Mouse (Mus musculus) heart, embryonic 16.5 days (tissue): ENCODE measurements around the gene Pip4k2c. TPM values are rescaled to one million over a fixed set of nuclear protein-coding genes. Genes with fewer than 3 reads are reported as not detected.

Experiments used
- ATAC-seq: fragments of 200-750 bp; cut with Nextera tagmentation; replicated peaks from 2 replicates; pipeline ENCODE4 v1.8.0; 2017; ENCODE audit warnings: moderate number of reproducible peaks; ENCODE audit not compliant: insufficient read depth, low FRiP score; ENCODE audit errors: extremely low read depth
- H3K27ac ChIP-seq: fragments of 300-500 bp; sonication (generic); 2 replicates; pipeline ENCODE4 v1.5.1; 2014; ENCODE audit warnings: mild to moderate bottlenecking, low read length, control low read depth, moderate library complexity
- H3K27me3 ChIP-seq: fragments of 300-500 bp; sonication (generic); 2 replicates; pipeline ENCODE4 v1.6.1; 2014; ENCODE audit warnings: low read length, mixed read lengths; ENCODE audit not compliant: control insufficient read depth, insufficient read depth
- H3K36me3 ChIP-seq: fragments of 300-500 bp; sonication (generic); 2 replicates; pipeline ENCODE4 v1.6.1; 2014; ENCODE audit not compliant: control insufficient read depth, insufficient read depth
- H3K4me1 ChIP-seq: fragments of 300-500 bp; sonication (generic); 2 replicates; pipeline ENCODE4 v1.6.1; 2014; ENCODE audit warnings: low read length, mixed read lengths; ENCODE audit not compliant: control insufficient read depth, insufficient read depth
- H3K4me2 ChIP-seq: fragments of 300-500 bp; sonication (generic); 2 replicates; pipeline ENCODE4 v1.6.1; 2014; ENCODE audit warnings: low read depth, mild to moderate bottlenecking, control low read depth, low read length
- H3K4me3 ChIP-seq: fragments of 300-500 bp; sonication (generic); 2 replicates; pipeline ENCODE4 v1.5.1; 2014; ENCODE audit warnings: mild to moderate bottlenecking, control low read depth, low read length
- H3K9ac ChIP-seq: fragments of 300-500 bp; sonication (generic); 2 replicates; pipeline ENCODE4 v1.6.1; 2014; ENCODE audit warnings: low read length, control low read depth
- H3K9me3 ChIP-seq: fragments of 300-500 bp; sonication (generic); replicated peaks from 2 replicates; pipeline ENCODE4 v1.6.1; 2016; ENCODE audit warnings: low read length; ENCODE audit not compliant: control insufficient read depth
- WGBS: fragments of 180-500 bp; shearing (Covaris S2); extraction: QIAGEN DNeasy Blood & Tissue Kit; methylation state at CpG from one replicate; pipeline ENCODE4 v1.1.7; 2014; 5-methylcytosine and 5-hydroxymethylcytosine counted together
- polyA plus RNA-seq: library from polyadenylated mRNA; unstranded; fragments of >200 nt; fragmentation: Nextera tagmentation; extraction: Ambion mirVana; gene quantifications from 2 replicates; pipeline ENCODE4 v1.2.1, GENCODE M21; 2015

The Pip4k2c gene
- polyA plus RNA-seq, 1 experiment from 2014 or later = 27.2 TPM

DNA sequence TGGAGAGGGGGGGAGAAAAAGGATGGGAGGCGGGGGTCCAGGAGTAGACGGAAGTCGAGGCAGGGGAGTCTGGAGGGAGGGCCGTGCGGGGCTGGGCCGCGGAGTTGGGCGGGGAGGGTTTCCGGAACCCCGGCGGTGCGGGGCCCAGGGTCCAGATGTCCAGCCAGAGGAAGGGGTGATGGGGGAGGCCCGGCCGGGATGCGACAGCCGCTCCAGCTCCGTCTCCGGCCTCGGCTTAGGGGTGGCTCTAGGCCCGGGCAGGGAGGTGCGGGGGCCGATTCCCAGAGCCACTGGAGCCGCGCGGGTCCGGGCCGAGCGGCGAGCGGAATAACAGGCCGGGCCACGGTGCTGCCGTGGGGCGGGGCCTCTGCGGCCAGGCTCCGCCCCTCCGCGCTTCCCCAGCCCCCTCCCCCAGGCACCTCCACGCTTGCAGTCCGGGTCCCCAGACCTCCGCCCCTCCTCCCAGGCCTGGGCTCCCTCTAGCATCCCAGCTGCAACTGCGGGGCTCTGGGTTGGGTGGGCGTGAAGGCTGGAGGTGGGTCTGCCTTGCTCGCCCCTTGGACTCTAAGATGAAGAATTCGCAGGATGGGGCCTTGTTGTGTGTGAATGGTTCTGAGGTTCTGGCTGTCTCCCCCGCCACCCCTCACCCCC, 22.8 kb downstream of the Pip4k2c start:
- Histone ChIP-seq H3K27me3 (peaks cover 19% of the 10 kb centered on the region), H3K4me1 (peaks cover 11% of the 10 kb centered on the region), H3K9ac (peak overlapping the region; percentile 72), H3K4me2 (peak overlapping the region; percentile 93), H3K4me3 (peak overlapping the region; percentile 67), H3K36me3 (no peaks in the 10 kb centered on the region; the same call in none of the 2 replicates), H3K27ac (peak overlapping the region; percentile 74), H3K9me3 (no peaks in the 10 kb centered on the region)
- under 1% methylated on average over 41 of the region's 46 CpGs for WGBS
- peak; percentile 73 for ATAC-seq

DNA sequence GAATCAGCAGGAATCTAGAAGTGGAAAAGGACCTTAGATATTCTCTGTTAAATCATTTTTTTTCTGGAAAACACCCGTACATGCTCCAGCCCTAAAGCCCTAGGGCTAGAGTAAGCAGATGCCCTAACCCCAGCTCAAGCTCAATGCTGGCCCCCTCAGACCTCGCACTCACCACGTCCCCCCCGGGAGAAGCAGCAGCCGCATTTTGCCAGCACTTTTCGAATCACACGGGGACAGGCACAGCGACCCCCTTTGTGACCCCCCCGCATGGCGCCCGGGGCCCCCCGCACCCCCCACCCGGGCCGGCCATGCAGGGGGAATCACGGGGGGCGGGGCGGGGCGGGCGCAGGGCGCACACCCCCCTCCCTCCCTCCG, 23.3 kb downstream of the Pip4k2c start:
- Histone ChIP-seq H3K27ac (no peak overlapping the region), H3K9me3 (no peaks in the 10 kb centered on the region), H3K9ac (peak overlapping the region; percentile 72), H3K36me3 (no peaks in the 10 kb centered on the region; the same call in 1 of the 2 replicates), H3K4me1 (peaks cover 11% of the 10 kb centered on the region), H3K4me3 (peak overlapping the region; percentile 67), H3K4me2 (peak overlapping the region; percentile 93), H3K27me3 (peaks cover 24% of the 10 kb centered on the region)
- 2% methylated on average over 12 of the region's 21 CpGs for WGBS
- ATAC-seq = no peak

DNA sequence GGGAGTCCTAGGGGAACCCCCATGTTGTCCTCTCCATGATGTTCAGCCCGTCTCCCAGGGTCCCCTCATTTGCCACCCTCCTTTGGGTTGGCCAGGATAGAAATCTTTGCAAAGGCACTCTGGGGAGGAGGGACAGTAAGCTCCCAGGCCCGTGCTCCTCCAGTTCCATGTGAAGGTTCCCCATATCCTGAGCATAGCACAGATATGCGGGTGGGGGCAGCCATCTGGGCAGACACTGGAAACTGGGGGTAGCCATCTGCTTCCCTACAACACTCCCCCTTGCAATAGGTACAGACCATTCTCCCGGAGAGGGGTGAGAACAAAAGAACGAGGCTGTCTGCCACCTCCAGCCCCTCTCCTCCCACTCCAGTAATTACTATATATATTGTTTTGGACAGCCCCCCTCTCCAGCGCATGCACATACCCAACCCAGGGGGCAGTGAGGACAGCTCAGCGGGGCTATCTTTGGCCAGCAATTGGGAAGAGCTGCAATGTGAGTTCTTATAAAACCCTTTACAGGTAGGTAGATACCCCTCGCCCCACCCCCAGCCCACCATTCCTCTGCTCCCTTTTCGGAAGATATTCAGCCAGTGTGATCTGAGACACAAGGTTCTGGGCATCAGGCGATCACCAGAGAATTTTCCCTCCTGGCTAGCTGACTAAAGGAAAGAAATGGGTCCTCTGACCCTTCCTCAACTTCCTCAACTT, 23.9 kb downstream of the Pip4k2c start:
- H3K9ac ChIP-seq = no peak overlapping the region
- H3K4me1 ChIP-seq = peaks cover 11% of the 10 kb centered on the region
- H3K27ac ChIP-seq = no peak overlapping the region

DNA sequence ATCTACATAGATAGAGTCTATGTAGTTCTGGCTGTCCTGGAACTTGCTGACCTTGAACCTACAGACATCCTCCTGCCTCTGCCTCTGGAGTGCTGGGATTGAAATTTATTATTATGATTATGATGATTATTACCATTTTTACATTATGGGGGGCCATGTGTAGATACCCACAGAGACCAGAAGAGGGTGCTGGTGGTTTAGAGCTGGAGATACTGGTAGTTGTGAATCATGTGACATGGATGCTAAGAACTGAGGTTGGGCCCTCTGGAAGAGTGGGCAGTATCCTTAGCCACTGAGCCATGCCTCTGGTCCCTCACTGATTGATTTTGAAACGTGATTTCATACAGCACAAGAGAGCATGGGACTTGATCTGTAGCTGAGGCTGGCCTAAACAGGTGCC, 24.9 kb downstream of the Pip4k2c start:
- H3K4me1 ChIP-seq = peaks cover 11% of the 10 kb centered on the region
- peaks cover 33% of the 10 kb centered on the region for H3K27me3 ChIP-seq
- no peak for ATAC-seq
- 79% methylated on average over 1 of the region's 1 CpGs for WGBS
- no peak overlapping the region for H3K9ac ChIP-seq
- H3K9me3 ChIP-seq = no peaks in the 10 kb centered on the region
- H3K36me3 ChIP-seq = no peaks in the 10 kb centered on the region
- no peak overlapping the region for H3K27ac ChIP-seq
- no peak overlapping the region for H3K4me2 ChIP-seq
- no peak overlapping the region for H3K4me3 ChIP-seq

More for the DNA sequence above, 23.9 kb downstream of the Pip4k2c start:
- Histone ChIP-seq H3K27me3 (peaks cover 26% of the 10 kb centered on the region), H3K4me3 (peak overlapping the region; percentile 67), H3K4me2 (peak overlapping the region; percentile 93), H3K36me3 (no peaks in the 10 kb centered on the region; the same call in 1 of the 2 replicates), H3K9me3 (no peaks in the 10 kb centered on the region)
- WGBS = 50% methylated on average over 10 of the region's 10 CpGs
- ATAC-seq = no peak

DNA sequence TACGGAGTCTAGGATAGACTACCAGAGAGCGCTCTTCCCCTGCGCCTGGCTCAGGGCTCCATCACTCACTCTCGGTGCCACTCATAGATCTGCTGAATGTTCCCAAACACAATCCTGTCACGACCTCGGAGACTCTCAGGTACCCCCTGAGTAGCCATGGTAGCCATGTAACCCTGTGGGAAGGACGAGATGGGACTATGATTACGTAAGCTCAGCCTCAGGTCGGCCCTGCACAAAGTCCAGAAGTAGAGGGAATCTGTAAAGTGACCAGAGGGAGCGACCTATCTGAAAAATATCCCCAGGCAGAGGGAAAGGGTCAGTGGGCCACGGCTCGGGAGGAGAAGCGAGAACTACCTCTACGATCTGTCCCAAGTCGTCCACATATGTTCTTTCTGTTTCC, 25.9 kb downstream of the Pip4k2c start:
- Histone ChIP-seq H3K27ac (no peak overlapping the region), H3K9ac (no peak overlapping the region), H3K4me3 (no peak overlapping the region), H3K9me3 (no peaks in the 10 kb centered on the region), H3K4me1 (peaks cover 12% of the 10 kb centered on the region), H3K27me3 (peaks cover 40% of the 10 kb centered on the region), H3K36me3 (no peaks in the 10 kb centered on the region), H3K4me2 (no peak overlapping the region)
- 80% methylated on average over 15 of the region's 15 CpGs for WGBS
- no peak for ATAC-seq

DNA sequence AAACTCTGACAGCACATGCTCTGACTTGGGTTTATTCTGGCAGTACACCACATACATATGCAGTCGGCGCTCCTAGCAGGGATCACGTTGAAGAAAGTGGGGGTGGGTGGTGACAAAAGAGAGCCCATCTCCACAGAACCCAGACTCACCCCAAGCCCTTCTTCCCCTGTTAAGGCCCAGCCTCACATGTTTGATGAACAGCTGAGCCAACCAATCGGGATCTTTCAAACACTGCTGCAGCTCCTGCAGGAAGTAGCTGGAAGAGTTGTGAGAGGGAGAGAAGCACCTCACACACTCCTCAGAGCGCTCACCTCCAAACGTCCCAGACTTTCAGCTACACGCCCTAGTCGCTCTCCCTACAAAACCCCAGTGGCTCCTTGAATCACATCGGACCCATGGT, 26.3 kb downstream of the Pip4k2c start:
- Histone ChIP-seq H3K4me2 (no peak overlapping the region), H3K9ac (no peak overlapping the region), H3K4me3 (no peak overlapping the region), H3K9me3 (no peaks in the 10 kb centered on the region), H3K4me1 (peaks cover 16% of the 10 kb centered on the region), H3K27me3 (peaks cover 44% of the 10 kb centered on the region), H3K36me3 (no peaks in the 10 kb centered on the region), H3K27ac (no peak overlapping the region)
- WGBS = 63% methylated on average over 9 of the region's 9 CpGs
- ATAC-seq = no peak

DNA sequence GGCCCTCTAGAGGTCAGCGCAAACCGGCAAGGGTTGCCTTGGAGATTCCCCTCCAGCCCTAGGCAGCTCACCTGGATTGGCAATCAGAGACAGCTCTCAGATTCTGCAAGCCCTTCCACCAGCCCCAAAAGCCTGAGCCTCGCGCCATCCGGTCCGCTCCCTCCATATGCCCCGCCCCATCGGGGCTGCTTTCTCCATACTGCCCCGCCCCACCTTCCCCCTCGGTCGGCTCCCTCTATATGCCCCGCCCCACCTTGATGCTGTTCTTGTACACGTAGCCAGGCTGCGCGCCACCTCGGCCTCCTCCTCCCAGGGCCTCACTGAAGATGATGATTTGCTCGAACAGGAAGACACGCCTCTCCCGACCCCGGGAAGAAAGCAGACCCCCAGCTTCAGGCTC, 27.6 kb downstream of the Pip4k2c start:
- Histone ChIP-seq H3K36me3 (no peaks in the 10 kb centered on the region), H3K4me3 (peak overlapping the region; percentile 24), H3K9ac (no peak overlapping the region), H3K27ac (no peak overlapping the region), H3K4me1 (peaks cover 13% of the 10 kb centered on the region), H3K27me3 (peaks cover 57% of the 10 kb centered on the region), H3K9me3 (no peaks in the 10 kb centered on the region), H3K4me2 (peak overlapping the region; percentile 17)
- ATAC-seq = no peak
- WGBS = 20% methylated on average over 20 of the region's 20 CpGs

DNA sequence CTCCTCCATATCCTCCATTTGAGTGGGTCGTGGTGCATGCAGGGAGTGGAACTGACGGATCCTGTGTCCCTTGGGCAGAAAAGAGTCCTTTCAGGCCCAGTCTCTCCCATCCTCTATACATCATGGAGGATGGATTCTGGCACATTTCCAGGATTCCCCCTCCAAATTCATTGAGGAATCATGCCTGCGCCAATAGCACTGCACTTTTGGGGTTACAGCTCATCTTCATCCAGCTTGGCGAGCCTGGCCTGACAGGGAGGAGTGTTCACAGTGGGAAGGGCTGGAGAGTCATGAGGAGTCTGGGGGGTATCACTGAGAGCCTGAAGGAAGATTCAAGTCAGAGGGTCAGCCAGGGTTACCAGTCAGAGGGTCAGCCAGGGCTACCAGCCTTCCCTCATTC, 28.8 kb downstream of the Pip4k2c start:
- no peak for ATAC-seq
- Histone ChIP-seq H3K27me3 (peaks cover 67% of the 10 kb centered on the region), H3K9ac (no peak overlapping the region), H3K9me3 (no peaks in the 10 kb centered on the region), H3K4me3 (peak overlapping the region; percentile 7; the same call in 1 of the 2 replicates), H3K4me2 (peak overlapping the region; percentile 17), H3K4me1 (peaks cover 19% of the 10 kb centered on the region), H3K27ac (no peak overlapping the region), H3K36me3 (no peaks in the 10 kb centered on the region)
- 81% methylated on average over 4 of the region's 4 CpGs for WGBS

DNA sequence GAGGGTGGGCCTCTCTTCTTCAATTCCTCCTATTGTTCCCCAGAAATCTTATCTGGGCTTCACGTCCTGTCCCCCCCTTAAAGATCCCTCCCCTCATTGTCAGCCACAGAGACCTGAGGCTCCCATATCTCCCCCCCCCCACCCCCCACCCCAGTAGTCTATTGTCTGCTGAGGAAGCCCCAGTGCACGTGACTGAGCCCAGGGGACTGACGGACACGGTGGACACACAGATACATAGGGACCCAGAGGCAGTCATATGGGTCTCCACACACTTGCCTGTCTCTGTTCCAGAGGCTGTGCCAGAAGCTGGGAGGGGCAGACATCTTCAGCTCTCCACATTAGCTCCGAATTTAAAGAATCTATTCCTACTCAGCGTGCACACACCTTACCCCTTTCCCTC, 29.8 kb downstream of the Pip4k2c start:
- Histone ChIP-seq H3K4me3 (peak overlapping the region; percentile 27), H3K36me3 (no peaks in the 10 kb centered on the region), H3K4me2 (peak overlapping the region; percentile 17; the same call in 1 of the 2 replicates), H3K9me3 (no peaks in the 10 kb centered on the region), H3K27me3 (peaks cover 71% of the 10 kb centered on the region), H3K27ac (no peak overlapping the region), H3K9ac (no peak overlapping the region), H3K4me1 (peaks cover 19% of the 10 kb centered on the region)
- 60% methylated on average over 6 of the region's 6 CpGs for WGBS
- no peak for ATAC-seq
